Mouse (Mus musculus): Measurements from ENCODE around the gene Zfp580. TPM values are rescaled to one million over a fixed set of nuclear protein-coding genes. Genes with fewer than 3 reads are reported as not detected.
A peak's percentile ranks its signal among the peaks of the same experiment; 100 is the strongest.

Gene Zfp580
- polyA plus RNA-seq, 1 experiment from 2014 or later = 44.6 TPM

DNA sequence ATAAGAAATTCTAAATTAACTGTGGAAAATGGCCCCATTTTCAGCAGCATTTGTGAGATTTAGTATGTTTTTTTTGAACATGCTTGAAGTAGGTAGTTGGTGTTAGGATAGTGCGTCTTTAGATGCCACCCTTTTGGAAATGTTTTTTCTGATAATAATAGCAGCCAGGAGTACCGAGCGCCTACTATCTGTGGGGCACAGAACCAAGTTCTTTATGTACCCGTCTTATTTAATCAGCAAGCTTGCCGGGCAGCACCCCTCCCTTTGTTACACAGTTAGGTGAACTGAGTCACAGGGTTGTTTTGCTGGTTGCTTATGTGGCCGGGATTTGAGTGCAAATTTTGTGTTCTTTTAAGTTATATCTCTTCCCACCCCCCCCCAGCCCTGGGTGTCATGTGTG, 29.9 kb downstream of the Zfp580 start:
- WGBS = 80% methylated on average over 6 of the region's 6 CpGs
- no peak for ATAC-seq (replicated peaks; ENCODE audit: low FRiP score)
- Histone ChIP-seq H3K4me1 (replicated peaks; ENCODE audit: control insufficient read depth, insufficient read depth, low read length) (no peaks in the 10 kb centered on the region), H3K27me3 (ENCODE audit: control insufficient read depth, insufficient read depth, low read length) (no peaks in the 10 kb centered on the region), H3K27ac (ENCODE audit: low read depth, low read length) (no peak overlapping the region), H3K36me3 (ENCODE audit: control insufficient read depth, insufficient read depth, low read length) (peaks cover 19% of the 10 kb centered on the region), H3K9ac (ENCODE audit: low read length) (no peak overlapping the region; the same call in 1 of the 2 replicates), H3K9me3 (ENCODE audit: control insufficient read depth, low read length) (no peaks in the 10 kb centered on the region), H3K4me3 (ENCODE audit: low read depth, low read length) (peak overlapping the region; percentile 96), H3K4me2 (ENCODE audit: low read depth, low read length, severe bottlenecking) (peak overlapping the region; percentile 87; the same call in 1 of the 2 replicates)
- peak; percentile 46 for DNase-seq (ENCODE audit: low spot score)

DNA sequence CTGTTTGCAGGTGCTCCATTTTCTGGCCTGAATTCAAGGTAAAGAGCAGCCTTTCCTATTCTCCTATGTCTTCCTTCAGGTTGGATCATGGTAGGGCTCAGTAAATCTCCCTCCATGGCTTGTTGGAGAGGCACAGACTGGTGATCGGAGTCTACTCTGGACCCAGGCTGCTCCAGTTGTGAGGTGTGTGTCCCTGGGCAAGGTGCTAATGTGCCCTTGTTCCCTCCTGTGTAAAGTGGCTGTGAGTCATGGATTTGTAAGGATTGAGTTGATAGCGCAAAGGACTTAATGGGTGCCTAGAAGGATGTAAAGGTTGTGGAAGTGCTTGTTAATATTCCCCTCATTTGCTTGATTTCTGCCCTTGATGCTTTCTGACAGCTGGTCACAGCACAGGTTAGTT, 30.6 kb downstream of the Zfp580 start:
- WGBS = 91% methylated on average over 2 of the region's 2 CpGs
- no peak for DNase-seq (ENCODE audit: low spot score)
- Histone ChIP-seq H3K9me3 (ENCODE audit: control insufficient read depth, low read length) (no peaks in the 10 kb centered on the region), H3K4me3 (ENCODE audit: low read depth, low read length) (peak overlapping the region; percentile 96; the same call in 1 of the 2 replicates), H3K9ac (ENCODE audit: low read length) (no peak overlapping the region), H3K4me1 (replicated peaks; ENCODE audit: control insufficient read depth, insufficient read depth, low read length) (no peaks in the 10 kb centered on the region), H3K27ac (ENCODE audit: low read depth, low read length) (no peak overlapping the region), H3K36me3 (ENCODE audit: control insufficient read depth, insufficient read depth, low read length) (peaks cover 12% of the 10 kb centered on the region; the same call in 1 of the 2 replicates), H3K4me2 (ENCODE audit: low read depth, low read length, severe bottlenecking) (no peak overlapping the region), H3K27me3 (ENCODE audit: control insufficient read depth, insufficient read depth, low read length) (no peaks in the 10 kb centered on the region)
- no peak for ATAC-seq (replicated peaks; ENCODE audit: low FRiP score)

DNA sequence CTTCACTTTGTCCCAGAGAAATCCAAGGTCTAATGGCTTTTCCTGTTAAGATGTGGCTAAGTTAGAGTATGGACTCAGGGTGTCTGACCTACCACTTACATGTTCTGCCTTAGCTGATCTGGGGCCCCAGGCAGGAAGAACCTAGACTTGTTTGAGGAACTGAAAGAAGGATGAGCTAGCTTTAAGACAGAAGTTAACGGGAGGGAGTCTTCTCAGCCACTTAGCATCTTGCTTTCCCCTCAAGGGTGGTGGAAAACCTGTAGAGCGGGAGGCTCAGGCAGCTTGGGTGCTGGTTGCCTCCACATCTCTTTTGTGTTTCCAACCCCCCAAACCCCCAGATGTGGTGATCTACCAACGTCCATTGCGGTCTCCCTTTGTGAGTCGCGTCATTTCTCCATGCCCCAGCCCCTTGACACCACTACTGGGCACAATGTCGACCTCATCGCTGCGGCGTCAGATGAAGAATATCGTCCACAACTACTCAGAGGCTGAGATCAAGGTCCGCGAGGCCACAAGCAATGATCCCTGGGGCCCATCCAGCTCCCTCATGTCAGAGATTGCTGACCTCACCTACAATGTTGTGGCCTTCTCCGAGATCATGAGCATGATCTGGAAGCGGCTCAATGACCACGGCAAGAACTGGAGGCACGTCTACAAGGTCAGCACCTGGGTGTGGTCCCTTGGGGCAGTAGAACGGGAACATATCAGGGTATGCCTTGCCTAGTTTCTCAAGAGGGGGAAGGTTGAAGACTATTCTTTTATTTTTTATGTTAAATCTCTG, 32.2 kb downstream of the Zfp580 start:
- no peak for DNase-seq (ENCODE audit: low spot score)
- no peak overlapping the region for H3K4me2 ChIP-seq (ENCODE audit: low read depth, low read length, severe bottlenecking)

DNA sequence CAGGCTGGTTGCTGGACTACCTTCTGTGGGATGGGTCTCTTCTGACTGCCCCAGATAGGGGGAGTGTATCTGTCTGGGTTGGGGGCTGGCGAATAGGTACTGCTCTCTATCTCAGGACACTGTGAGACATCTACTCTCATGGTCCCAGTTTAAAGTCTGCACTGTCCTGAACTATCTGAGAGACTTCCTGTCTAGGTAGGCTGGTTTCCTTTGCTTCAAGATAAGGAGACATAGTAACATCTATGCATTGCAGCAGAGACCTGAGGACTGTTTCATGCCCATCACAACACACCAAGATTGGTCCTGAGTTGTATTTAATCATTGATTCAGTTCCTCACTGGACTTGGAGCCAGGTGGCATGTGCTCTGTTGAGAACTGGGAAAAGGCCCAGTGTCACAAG, 34.2 kb downstream of the Zfp580 start:
- H3K27ac ChIP-seq (ENCODE audit: low read depth, low read length) = no peak overlapping the region
- 88% methylated on average over 1 of the region's 1 CpGs for WGBS
- H3K36me3 ChIP-seq (ENCODE audit: control insufficient read depth, insufficient read depth, low read length) = peaks cover 2% of the 10 kb centered on the region; the same call in 1 of the 2 replicates
- no peaks in the 10 kb centered on the region for H3K27me3 ChIP-seq (ENCODE audit: control insufficient read depth, insufficient read depth, low read length)
- no peaks in the 10 kb centered on the region for H3K9me3 ChIP-seq (ENCODE audit: control insufficient read depth, low read length)
- ATAC-seq (replicated peaks; ENCODE audit: low FRiP score) (no peak), DNase-seq (ENCODE audit: low spot score) (no peak)
- H3K4me1 ChIP-seq (replicated peaks; ENCODE audit: control insufficient read depth, insufficient read depth, low read length) = no peaks in the 10 kb centered on the region
- no peak overlapping the region for H3K4me2 ChIP-seq (ENCODE audit: low read depth, low read length, severe bottlenecking)
- H3K4me3 ChIP-seq (ENCODE audit: low read depth, low read length) = no peak overlapping the region
- no peak overlapping the region for H3K9ac ChIP-seq (ENCODE audit: low read length)

More for the DNA sequence above, 32.2 kb downstream of the Zfp580 start:
- ATAC-seq (replicated peaks; ENCODE audit: low FRiP score) = no peak
- H3K4me3 ChIP-seq (ENCODE audit: low read depth, low read length) = no peak overlapping the region
- WGBS = 95% methylated on average over 18 of the region's 18 CpGs
- no peaks in the 10 kb centered on the region for H3K27me3 ChIP-seq (ENCODE audit: control insufficient read depth, insufficient read depth, low read length)
- no peak overlapping the region for H3K9ac ChIP-seq (ENCODE audit: low read length)
- no peaks in the 10 kb centered on the region for H3K4me1 ChIP-seq (replicated peaks; ENCODE audit: control insufficient read depth, insufficient read depth, low read length)
- peaks cover 5% of the 10 kb centered on the region; the same call in 1 of the 2 replicates for H3K36me3 ChIP-seq (ENCODE audit: control insufficient read depth, insufficient read depth, low read length)
- H3K27ac ChIP-seq (ENCODE audit: low read depth, low read length) = no peak overlapping the region
- no peaks in the 10 kb centered on the region for H3K9me3 ChIP-seq (ENCODE audit: control insufficient read depth, low read length)

DNA sequence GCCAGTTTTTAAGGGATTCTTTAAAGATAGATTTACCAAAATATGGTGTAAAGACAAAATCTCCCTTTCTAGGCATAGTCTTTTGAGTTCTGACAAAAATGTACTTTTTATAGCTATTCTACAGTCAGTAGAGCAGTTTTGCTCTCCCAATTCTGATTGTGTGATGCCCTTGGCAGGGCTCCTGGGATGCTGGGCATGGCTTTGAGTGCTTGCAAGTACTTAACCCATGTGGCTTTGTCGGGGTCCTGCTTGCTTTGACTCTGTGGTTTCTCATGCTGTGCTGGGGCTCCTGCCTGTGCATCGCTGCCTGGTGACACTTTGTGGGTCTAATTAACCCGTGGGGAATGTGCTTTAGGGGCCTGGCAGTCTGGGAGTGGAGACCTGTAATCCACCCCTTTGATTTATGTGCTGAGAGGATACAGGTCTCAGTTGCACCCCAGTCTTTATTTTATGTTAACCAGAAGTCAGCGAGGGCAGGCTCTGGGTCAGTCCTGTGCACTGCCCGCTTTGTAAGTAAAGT, 35.6 kb downstream of the Zfp580 start:
- no peaks in the 10 kb centered on the region for H3K27me3 ChIP-seq (ENCODE audit: control insufficient read depth, insufficient read depth, low read length)

DNA sequence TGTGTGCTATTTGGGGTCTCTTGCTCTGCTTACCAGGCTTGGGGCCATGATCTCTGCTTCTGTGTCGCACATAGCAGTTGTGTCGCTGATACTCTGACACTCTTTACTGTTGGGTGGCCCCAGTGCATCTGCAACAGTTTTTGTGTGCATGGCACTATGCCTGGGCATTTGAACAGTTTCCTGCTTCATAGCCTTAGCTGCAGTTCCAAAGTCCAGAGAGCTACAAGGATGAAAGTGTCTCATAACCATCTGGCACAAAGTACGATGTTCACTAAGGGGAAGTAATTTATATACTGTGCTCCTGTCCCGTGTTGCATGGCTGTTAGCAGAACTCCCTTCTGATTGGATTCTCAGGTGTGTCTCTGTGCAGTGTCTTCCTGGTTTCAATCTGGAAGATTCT, 36.5 kb downstream of the Zfp580 start:
- 89% methylated on average over 4 of the region's 4 CpGs for WGBS
- Histone ChIP-seq H3K4me2 (ENCODE audit: low read depth, low read length, severe bottlenecking) (no peak overlapping the region), H3K27me3 (ENCODE audit: control insufficient read depth, insufficient read depth, low read length) (no peaks in the 10 kb centered on the region), H3K4me3 (ENCODE audit: low read depth, low read length) (no peak overlapping the region), H3K36me3 (ENCODE audit: control insufficient read depth, insufficient read depth, low read length) (peaks cover 4% of the 10 kb centered on the region), H3K9ac (ENCODE audit: low read length) (no peak overlapping the region), H3K27ac (ENCODE audit: low read depth, low read length) (no peak overlapping the region), H3K9me3 (ENCODE audit: control insufficient read depth, low read length) (no peaks in the 10 kb centered on the region), H3K4me1 (replicated peaks; ENCODE audit: control insufficient read depth, insufficient read depth, low read length) (no peaks in the 10 kb centered on the region)
- no peak for ATAC-seq (replicated peaks; ENCODE audit: low FRiP score)
- no peak for DNase-seq (ENCODE audit: low spot score)

More for the DNA sequence above, 35.6 kb downstream of the Zfp580 start:
- no peak overlapping the region for H3K9ac ChIP-seq (ENCODE audit: low read length)
- H3K4me2 ChIP-seq (ENCODE audit: low read depth, low read length, severe bottlenecking) = no peak overlapping the region
- no peak for DNase-seq (ENCODE audit: low spot score)
- H3K36me3 ChIP-seq (ENCODE audit: control insufficient read depth, insufficient read depth, low read length) = peaks cover 2% of the 10 kb centered on the region; the same call in 1 of the 2 replicates
- 85% methylated on average over 5 of the region's 5 CpGs for WGBS
- H3K27ac ChIP-seq (ENCODE audit: low read depth, low read length) = no peak overlapping the region
- H3K9me3 ChIP-seq (ENCODE audit: control insufficient read depth, low read length) = no peaks in the 10 kb centered on the region
- no peak overlapping the region for H3K4me3 ChIP-seq (ENCODE audit: low read depth, low read length)
- H3K4me1 ChIP-seq (replicated peaks; ENCODE audit: control insufficient read depth, insufficient read depth, low read length) = no peaks in the 10 kb centered on the region
- no peak for ATAC-seq (replicated peaks; ENCODE audit: low FRiP score)

DNA sequence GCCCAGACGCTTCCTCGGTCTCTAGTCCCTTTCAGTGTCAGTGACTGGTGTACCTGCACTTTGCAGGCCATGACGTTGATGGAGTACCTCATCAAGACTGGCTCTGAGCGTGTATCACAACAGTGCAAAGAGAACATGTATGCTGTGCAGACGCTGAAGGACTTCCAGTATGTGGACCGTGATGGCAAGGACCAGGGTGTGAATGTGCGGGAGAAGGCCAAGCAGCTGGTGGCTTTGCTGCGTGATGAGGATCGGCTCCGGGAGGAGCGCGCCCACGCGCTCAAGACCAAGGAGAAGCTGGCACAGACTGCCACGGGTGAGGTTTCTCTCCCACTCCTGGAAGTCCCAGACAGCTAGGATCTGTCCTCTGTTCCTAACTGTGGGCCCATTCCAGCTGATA, 38.5 kb downstream of the Zfp580 start:
- H3K36me3 ChIP-seq (ENCODE audit: control insufficient read depth, insufficient read depth, low read length) = peaks cover 6% of the 10 kb centered on the region
- 96% methylated on average over 15 of the region's 15 CpGs for WGBS
- no peak overlapping the region for H3K9ac ChIP-seq (ENCODE audit: low read length)
- H3K4me2 ChIP-seq (ENCODE audit: low read depth, low read length, severe bottlenecking) = no peak overlapping the region
- ATAC-seq (replicated peaks; ENCODE audit: low FRiP score) = no peak
- H3K27ac ChIP-seq (ENCODE audit: low read depth, low read length) = no peak overlapping the region
- H3K4me3 ChIP-seq (ENCODE audit: low read depth, low read length) = no peak overlapping the region
- DNase-seq (ENCODE audit: low spot score) = no peak
- no peaks in the 10 kb centered on the region for H3K4me1 ChIP-seq (replicated peaks; ENCODE audit: control insufficient read depth, insufficient read depth, low read length)
- no peaks in the 10 kb centered on the region for H3K9me3 ChIP-seq (ENCODE audit: control insufficient read depth, low read length)
- no peaks in the 10 kb centered on the region for H3K27me3 ChIP-seq (ENCODE audit: control insufficient read depth, insufficient read depth, low read length)

DNA sequence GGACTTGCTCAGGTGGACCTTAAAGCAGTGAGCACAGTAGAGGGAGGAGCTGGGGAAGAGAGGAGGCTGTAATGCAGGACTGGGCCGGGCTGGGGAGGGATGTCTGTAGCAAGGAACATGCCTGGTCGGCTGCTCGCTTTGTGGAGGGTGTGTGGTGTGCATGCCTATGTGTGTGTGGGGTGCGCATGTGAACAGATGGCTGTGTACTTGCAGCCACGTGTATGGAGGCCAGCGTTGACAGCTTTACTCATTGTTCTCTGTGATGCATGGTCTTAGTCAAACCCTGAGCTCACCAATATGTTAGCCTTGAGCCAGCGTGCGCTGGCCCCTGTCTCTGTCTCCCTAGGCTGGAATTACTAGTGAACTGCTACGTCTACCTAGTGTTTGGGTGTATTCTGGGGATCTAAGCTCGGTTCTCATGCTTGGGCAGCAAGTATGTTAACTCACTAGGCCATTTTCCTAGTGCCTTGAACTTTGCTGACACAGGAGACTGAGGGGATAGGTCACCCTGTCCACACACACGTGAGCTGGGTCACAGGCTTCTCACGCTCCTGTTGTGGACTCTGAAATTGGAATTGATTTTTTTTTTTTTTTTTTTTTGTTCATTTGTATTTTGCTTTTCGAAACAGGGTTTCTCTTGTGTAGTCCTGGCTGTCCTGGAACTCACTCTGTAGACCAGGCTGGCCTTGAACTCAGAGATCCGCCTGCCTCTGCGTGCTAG, 39.8 kb downstream of the Zfp580 start:
- no peak for ATAC-seq (replicated peaks; ENCODE audit: low FRiP score)
- 94% methylated on average over 15 of the region's 15 CpGs for WGBS
- H3K27ac ChIP-seq (ENCODE audit: low read depth, low read length) = no peak overlapping the region

More for the DNA sequence above, 39.8 kb downstream of the Zfp580 start:
- Histone ChIP-seq H3K4me3 (ENCODE audit: low read depth, low read length) (no peak overlapping the region), H3K27me3 (ENCODE audit: control insufficient read depth, insufficient read depth, low read length) (no peaks in the 10 kb centered on the region), H3K4me1 (replicated peaks; ENCODE audit: control insufficient read depth, insufficient read depth, low read length) (no peaks in the 10 kb centered on the region), H3K9ac (ENCODE audit: low read length) (no peak overlapping the region), H3K4me2 (ENCODE audit: low read depth, low read length, severe bottlenecking) (no peak overlapping the region), H3K9me3 (ENCODE audit: control insufficient read depth, low read length) (no peaks in the 10 kb centered on the region), H3K36me3 (ENCODE audit: control insufficient read depth, insufficient read depth, low read length) (peaks cover 15% of the 10 kb centered on the region)
- no peak for DNase-seq (ENCODE audit: low spot score)

Measured in forebrain, embryonic 11.5 days (tissue).